Mouse (Mus musculus): ENCODE data around the gene Med11. TPM values are rescaled to one million over a fixed set of nuclear protein-coding genes. Genes with fewer than 3 reads are reported as not detected.

Med11 gene
- polyA plus RNA-seq (2017; shearing (Covaris generic)) = 141 TPM

DNA sequence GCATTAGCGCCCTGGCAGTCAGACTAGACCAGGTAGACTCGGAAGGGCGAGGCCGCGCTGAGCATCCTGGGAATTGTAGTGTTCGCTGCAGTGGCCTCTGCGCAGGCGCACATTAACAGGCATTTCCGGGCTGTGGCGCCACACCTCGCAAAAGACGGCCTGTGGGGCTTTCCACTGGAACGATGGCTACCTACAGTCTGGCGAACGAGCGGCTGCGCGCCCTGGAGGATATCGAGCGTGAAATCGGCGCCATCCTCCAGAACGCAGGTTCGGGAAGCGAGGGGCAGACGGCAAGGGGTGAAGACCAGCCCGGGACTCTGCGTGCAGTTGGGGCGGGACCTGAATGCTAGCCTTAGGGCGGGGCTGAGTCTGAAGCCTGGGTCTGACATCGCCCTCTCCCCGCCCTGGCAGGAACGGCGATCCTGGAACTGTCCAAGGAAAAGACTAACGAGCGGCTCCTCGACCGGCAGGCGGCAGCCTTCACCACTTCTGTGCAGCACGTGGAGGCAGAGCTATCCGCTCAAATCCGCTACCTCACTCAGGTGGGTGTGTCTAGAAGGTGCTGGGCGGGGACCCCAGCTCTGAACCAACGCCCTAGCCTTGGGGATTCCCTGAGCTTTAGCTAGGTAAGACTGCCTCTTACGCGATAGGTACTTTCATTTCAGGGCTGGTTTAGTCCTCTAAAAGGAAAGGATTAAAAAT lies at the start of gene Med11:
Gene Med11 (plus strand): TSS at position 123 of the 702 bp plus-strand sequence.

DNA sequence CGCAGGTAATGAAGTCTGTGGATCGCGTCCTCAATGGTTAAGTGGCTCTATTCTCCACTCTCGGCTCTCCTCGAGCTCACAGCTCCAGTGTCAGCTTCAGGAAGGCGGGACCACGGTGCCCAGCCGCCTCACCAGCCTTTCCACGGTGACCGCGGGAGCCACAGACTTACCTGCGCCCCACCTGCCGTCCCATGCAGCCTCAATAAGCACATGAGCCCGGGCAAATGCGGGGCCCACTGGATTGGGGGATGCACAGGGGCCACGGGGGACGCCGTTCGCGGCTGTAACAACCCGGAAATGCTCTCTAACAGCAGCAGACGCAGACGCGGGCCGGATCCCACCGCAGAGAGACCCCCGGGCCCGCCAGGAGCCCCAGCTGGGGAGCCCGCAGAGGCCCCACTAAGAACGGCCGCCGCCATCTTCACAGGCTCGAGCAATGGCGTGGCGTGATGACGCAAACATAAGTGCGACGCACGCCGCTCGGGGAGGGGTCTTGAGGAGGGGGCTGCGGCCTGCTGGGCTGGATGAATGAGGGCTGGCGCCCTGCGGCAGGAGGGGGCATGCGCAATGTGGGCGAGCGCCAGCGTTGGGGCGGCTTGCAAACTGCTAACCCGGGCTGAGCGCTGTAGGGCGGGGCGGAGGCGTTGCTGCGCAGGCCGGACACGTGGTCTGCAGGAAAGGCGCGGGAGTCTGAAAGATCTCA lies 42.0 kb upstream of the Med11 start, which contains the start of gene Pelp1:
Gene Pelp1 (minus strand): TSS at position 438 of the 703 bp plus-strand sequence.

DNA sequence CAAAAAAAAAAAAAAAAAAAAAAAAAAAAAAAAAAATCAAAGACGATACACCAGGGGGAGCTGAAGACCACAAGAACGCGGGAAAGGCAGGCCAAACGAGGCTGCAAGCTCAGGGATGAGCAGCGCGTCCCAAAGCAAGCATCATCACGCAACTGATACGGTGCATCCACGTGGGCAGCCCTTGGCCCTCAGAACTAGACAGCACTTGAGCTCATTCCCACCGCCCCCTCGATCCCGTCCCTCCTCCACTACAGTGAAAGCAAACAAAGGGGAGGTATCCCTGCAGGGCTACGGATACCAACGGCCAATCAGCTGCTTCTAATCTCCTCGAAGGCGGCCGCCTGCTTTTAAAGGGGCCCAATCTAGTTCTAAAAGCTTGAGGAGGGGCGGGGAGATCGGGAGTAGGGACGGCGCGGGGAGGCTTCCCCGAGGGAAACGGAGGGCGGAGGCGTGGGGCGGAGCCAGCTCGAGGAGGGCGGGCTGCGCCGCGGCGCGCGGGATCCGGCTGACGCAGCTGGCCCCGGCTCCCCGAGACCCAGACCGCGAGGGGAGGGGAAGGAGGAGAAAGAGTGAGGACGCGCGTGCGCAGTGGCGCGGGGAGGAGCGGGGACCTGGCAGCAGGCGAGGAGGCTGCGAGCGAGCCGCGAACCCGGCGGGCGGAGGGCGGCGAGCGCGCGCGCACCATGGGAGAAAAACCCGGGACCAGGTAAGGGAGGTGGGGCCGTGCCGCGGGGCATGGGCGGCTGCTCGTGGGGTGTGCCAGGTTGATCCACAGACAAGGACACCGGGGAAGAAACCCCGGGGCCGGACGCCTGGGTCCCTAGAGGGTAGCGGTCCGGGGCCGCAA lies 19.4 kb upstream of the Med11 start, which contains the start of gene Arrb2:
Gene Arrb2 (plus strand): TSS at position 588 of the 847 bp plus-strand sequence.

DNA sequence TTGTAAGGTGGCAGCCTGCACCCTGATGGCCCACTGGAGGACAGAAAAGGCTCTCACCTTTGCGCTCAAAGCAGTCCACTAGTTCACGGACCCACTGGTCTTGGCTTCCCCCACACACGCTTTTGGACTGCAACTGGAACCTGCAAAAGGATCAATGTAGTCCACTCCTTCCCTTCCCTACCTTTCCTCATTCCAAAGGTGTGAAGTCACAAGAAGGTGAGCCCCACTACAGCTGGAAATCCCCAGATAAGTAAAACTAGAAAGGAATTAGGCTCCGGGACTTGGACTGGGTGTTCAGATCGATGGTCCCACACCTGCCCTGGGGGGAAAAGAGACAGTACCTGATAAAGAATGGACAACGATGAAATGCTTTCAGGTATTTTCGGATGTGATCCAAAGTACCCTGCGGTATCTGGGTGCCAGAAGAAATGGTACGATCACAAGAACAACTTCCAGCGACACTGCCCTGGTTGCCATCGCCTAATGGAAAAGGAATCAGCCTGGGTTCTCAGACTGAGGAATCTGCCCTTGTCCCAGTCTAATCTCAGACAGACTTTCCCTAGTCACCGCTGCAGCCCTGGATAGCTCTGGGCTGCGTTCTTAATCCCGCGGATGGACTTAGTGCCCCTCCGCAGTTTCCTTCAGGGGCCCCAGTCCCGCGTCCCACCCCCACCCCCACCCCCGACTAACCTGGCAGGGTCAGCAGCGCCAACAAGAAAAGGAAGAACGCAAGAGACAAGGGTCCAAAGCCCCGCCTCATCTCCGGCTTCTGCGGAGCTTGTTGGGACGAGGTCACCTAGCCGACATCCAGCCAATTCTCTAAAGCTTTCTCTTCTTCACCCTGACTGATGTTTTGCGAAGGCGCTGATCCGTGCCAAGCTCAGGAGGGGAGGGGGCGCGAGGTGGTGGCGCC lies 7.2 kb downstream of the Med11 start, which contains the start of gene Zmynd15:
Gene Zmynd15 (plus strand): TSS at position 746 of the 913 bp plus-strand sequence.

DNA sequence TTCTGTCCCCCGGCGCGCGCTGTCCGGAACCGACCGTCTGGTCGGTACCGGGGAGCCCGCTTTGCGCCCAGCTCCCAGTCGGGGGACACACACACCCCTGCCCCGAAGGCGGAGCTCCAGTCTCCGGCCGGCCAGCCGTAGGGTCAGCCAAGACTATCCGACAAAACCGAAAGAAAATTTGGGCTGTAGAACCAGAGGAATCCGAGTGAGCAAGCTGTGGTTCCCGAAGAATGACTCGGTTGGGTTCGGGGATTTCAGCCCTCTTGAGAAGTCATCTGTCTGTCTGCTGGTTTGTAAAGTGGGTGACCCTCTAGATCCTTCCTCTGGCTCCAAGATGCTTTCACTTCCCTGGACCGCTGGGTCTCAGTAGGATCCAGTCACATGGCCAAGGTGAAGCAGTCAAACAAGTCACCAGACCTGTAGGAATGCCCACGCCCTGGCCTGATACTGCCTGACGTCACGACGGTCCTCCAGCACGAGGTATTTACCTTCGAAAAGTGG lies 7.9 kb downstream of the Med11 start, which contains the start of gene Cxcl16:
Gene Cxcl16 (minus strand): TSS at position 384 of the 501 bp plus-strand sequence.

Other genes starting within 250 kb of the Med11 start
- 0.65 TPM for gene Slc16a11, start 239.2 kb upstream of the Med11 start, polyA plus RNA-seq (2017; shearing (Covaris generic))
- 1.4 TPM for gene Slc16a13, start 230.9 kb upstream of the Med11 start, polyA plus RNA-seq (2017; shearing (Covaris generic))
- gene Bcl6b, start 222.1 kb upstream of the Med11 start, polyA plus RNA-seq (2017; shearing (Covaris generic)) = not detected
- 86.5 TPM for gene 0610010K14Rik, start 214.0 kb upstream of the Med11 start, polyA plus RNA-seq (2017; shearing (Covaris generic))
- gene Gm21988, start 212.1 kb upstream of the Med11 start, polyA plus RNA-seq (2017; shearing (Covaris generic)) = 2.4 TPM
- 237 TPM for gene Rnasek, start 212.1 kb upstream of the Med11 start, polyA plus RNA-seq (2017; shearing (Covaris generic))
- not detected for gene Alox12, start 196.6 kb upstream of the Med11 start, polyA plus RNA-seq (2017; shearing (Covaris generic))
- gene Alox12e, start 129.3 kb upstream of the Med11 start, polyA plus RNA-seq (2017; shearing (Covaris generic)) = not detected
- gene Alox15, start 99.9 kb upstream of the Med11 start, polyA plus RNA-seq (2017; shearing (Covaris generic)) = not detected
- 10.7 TPM for gene Pelp1, start 41.9 kb upstream of the Med11 start, polyA plus RNA-seq (2017; shearing (Covaris generic))
- gene Arrb2, start 19.3 kb upstream of the Med11 start, polyA plus RNA-seq (2017; shearing (Covaris generic)) = 215 TPM
- 0.16 TPM for gene Zmynd15, start 7.5 kb downstream of the Med11 start, polyA plus RNA-seq (2017; shearing (Covaris generic))
- gene Cxcl16, start 8.1 kb downstream of the Med11 start, polyA plus RNA-seq (2017; shearing (Covaris generic)) = 1.7 TPM
- gene Tm4sf5, start 53.3 kb downstream of the Med11 start, polyA plus RNA-seq (2017; shearing (Covaris generic)) = not detected
- not detected for gene Vmo1, start 62.7 kb downstream of the Med11 start, polyA plus RNA-seq (2017; shearing (Covaris generic))
- 0.31 TPM for gene Gltpd2, start 67.3 kb downstream of the Med11 start, polyA plus RNA-seq (2017; shearing (Covaris generic))
- gene Psmb6, start 73.4 kb downstream of the Med11 start, polyA plus RNA-seq (2017; shearing (Covaris generic)) = 282 TPM
- gene Gm40193, start 81.0 kb downstream of the Med11 start, polyA plus RNA-seq (2017; shearing (Covaris generic)) = not detected
- 8.9 TPM for gene Pld2, start 88.1 kb downstream of the Med11 start, polyA plus RNA-seq (2017; shearing (Covaris generic))
- 39.6 TPM for gene Mink1, start 111.0 kb downstream of the Med11 start, polyA plus RNA-seq (2017; shearing (Covaris generic))
- 1.4 TPM for gene 4930544D05Rik, start 163.9 kb downstream of the Med11 start, polyA plus RNA-seq (2017; shearing (Covaris generic))
- gene Chrne, start 167.3 kb downstream of the Med11 start, polyA plus RNA-seq (2017; shearing (Covaris generic)) = 18.7 TPM
- not detected for gene Gp1ba, start 187.2 kb downstream of the Med11 start, polyA plus RNA-seq (2017; shearing (Covaris generic))
- gene Rnf167, start 195.3 kb downstream of the Med11 start, polyA plus RNA-seq (2017; shearing (Covaris generic)) = 270 TPM
- gene Slc25a11, start 195.6 kb downstream of the Med11 start, polyA plus RNA-seq (2017; shearing (Covaris generic)) = 70.1 TPM
- gene Pfn1, start 202.7 kb downstream of the Med11 start, polyA plus RNA-seq (2017; shearing (Covaris generic)) = 2,450 TPM
- gene Eno3, start 205.3 kb downstream of the Med11 start, polyA plus RNA-seq (2017; shearing (Covaris generic)) = 9.9 TPM
- 64.8 TPM for gene Spag7, start 217.5 kb downstream of the Med11 start, polyA plus RNA-seq (2017; shearing (Covaris generic))
- gene Camta2, start 236.2 kb downstream of the Med11 start, polyA plus RNA-seq (2017; shearing (Covaris generic)) = 36.7 TPM
- 0.59 TPM for gene Inca1, start 248.2 kb downstream of the Med11 start, polyA plus RNA-seq (2017; shearing (Covaris generic))
- 2.4 TPM for gene Kif1c, start 248.6 kb downstream of the Med11 start, polyA plus RNA-seq (2017; shearing (Covaris generic))